ENCODE assay signal across 9 mouse cellular contexts in the genomic region with DNA sequence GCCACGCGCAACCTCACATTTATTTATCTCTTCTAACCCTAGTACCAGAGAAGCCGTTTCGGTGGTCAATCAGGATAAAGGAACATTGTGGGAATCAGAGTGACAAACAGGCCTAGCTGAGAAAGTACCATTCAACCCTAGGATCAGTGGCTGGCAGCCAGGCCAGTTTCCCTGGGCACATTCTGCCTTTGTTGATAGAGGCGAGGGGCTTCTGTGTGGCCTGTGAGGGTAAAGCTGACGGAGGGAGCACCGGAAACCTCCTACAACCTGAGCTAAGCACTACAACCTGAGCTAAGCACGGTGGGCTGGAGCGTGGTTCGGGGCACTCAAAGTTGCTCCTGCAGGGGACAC. TPM values are rescaled to one million over a fixed set of nuclear protein-coding genes. Genes with fewer than 3 reads are reported as not detected.
A peak's percentile ranks its signal among the peaks of the same experiment; 100 is the strongest.
DNase-seq lines count a peak whose midpoint lies in the region; ATAC-seq and TF ChIP-seq lines count a peak whose summit lies in the region.
"Had no signal": no experiment of that assay in that cellular context is flagged by ENCODE, and none has a peak within 500 bp of the region (broad histone marks: within the 10 kb centered on the region; RNA-seq: fewer than 3 reads in every experiment).

No protein-coding gene starts in this region.

- TF ChIP-seq POLR2A in lung, adult 2 months (IDR thresholded peaks at IDR 0.05; ENCODE audit: borderline replicate concordance, extremely low read depth, low read depth, low read length): no peak

- H3K9me3 ChIP-seq in heart, embryonic 13.5 days: no peaks in the 10 kb centered on the region
- no peaks in the 10 kb centered on the region for H3K9me3 ChIP-seq in forebrain, embryonic 13.5 days (replicated peaks)
- no peaks in the 10 kb centered on the region for H3K9me3 ChIP-seq in midbrain, embryonic 10.5 days (replicated peaks)

- peak overlapping the region; percentile 78 for H3K4me2 ChIP-seq in heart, embryonic 13.5 days
- peak overlapping the region; percentile 63 for H3K4me2 ChIP-seq in forebrain, embryonic 13.5 days

- no peak for DNase-seq in heart, postnatal 4 days
- peak; percentile 59 for DNase-seq in ZHBTc4 (ENCODE audit: low read depth, low spot score)
- peak; percentile 39 for DNase-seq in midbrain, embryonic 10.5 days (ENCODE audit: low spot score)
- no peak for DNase-seq in gastrocnemius, postnatal 25 days
- no peak for DNase-seq in thymus, postnatal 10 days (ENCODE audit: low spot score in 2 of 2)
- DNase-seq in lung, adult 2 months: no peak

- H3K27me3 ChIP-seq in heart, embryonic 13.5 days (replicated peaks): peaks cover 15% of the 10 kb centered on the region
- H3K27me3 ChIP-seq in forebrain, embryonic 13.5 days: no peaks in the 10 kb centered on the region
- H3K27me3 ChIP-seq in midbrain, embryonic 10.5 days (ENCODE audit: low read depth, poor library complexity, severe bottlenecking): no peaks in the 10 kb centered on the region

- peak overlapping the region; percentile 56 for H3K4me3 ChIP-seq in heart, embryonic 13.5 days
- peak overlapping the region; percentile 44 for H3K4me3 ChIP-seq in forebrain, embryonic 13.5 days
- H3K4me3 ChIP-seq in midbrain, embryonic 10.5 days: peak overlapping the region; percentile 56
- H3K4me3 ChIP-seq in lung, adult 2 months (replicated peaks; ENCODE audit: extremely low read depth, low read depth, low read length): no peak overlapping the region

- TF ChIP-seq CTCF in lung, adult 2 months (IDR thresholded peaks at IDR 0.05; ENCODE audit: insufficient read depth, low read length): no peak

- H3K27ac ChIP-seq in heart, embryonic 13.5 days (replicated peaks): no peak overlapping the region
- H3K27ac ChIP-seq in forebrain, embryonic 13.5 days: peak overlapping the region; percentile 19; the same call in 1 of the 2 replicates
- peak overlapping the region; percentile 82 for H3K27ac ChIP-seq in midbrain, embryonic 10.5 days (replicated peaks)

- peaks cover 11% of the 10 kb centered on the region for H3K4me1 ChIP-seq in heart, embryonic 13.5 days
- peaks cover 4% of the 10 kb centered on the region; the same call in 1 of the 2 replicates for H3K4me1 ChIP-seq in forebrain, embryonic 13.5 days
- H3K4me1 ChIP-seq in midbrain, embryonic 10.5 days: peaks cover 20% of the 10 kb centered on the region
- H3K4me1 ChIP-seq in lung, adult 2 months (ENCODE audit: control insufficient read depth, insufficient read depth, low read length): no peaks in the 10 kb centered on the region

- peak overlapping the region; percentile 67; the same call in 1 of the 2 replicates for H3K9ac ChIP-seq in heart, embryonic 13.5 days
- H3K9ac ChIP-seq in forebrain, embryonic 13.5 days: peak overlapping the region; percentile 53; the same call in 1 of the 2 replicates

- ATAC-seq in heart, embryonic 13.5 days (ENCODE audit: extremely low read depth, insufficient number of reproducible peaks, low FRiP score, low TSS enrichment): no peak
- peak; percentile 28 for ATAC-seq in forebrain, embryonic 13.5 days

- H3K36me3 ChIP-seq in heart, embryonic 13.5 days: no peaks in the 10 kb centered on the region
- H3K36me3 ChIP-seq in forebrain, embryonic 13.5 days (ENCODE audit: poor library complexity, severe bottlenecking): no peaks in the 10 kb centered on the region
- H3K36me3 ChIP-seq in midbrain, embryonic 10.5 days: no peaks in the 10 kb centered on the region

- 32% methylated on average over 10 of the region's 10 CpGs for WGBS in heart, embryonic 13.5 days
- 18% methylated on average over 10 of the region's 10 CpGs for WGBS in forebrain, embryonic 13.5 days
- WGBS in midbrain, embryonic 10.5 days: 29% methylated on average over 10 of the region's 10 CpGs
- WGBS in lung, adult 2 months: 41% methylated on average over 10 of the region's 10 CpGs

RNA-seq across cellular contexts. Expression of a gene that starts 37.1 kb away (rescaled TPM):
- polyA plus RNA-seq in heart, embryonic 13.5 days (2015; fragmentation: Nextera tagmentation; extraction: Ambion mirVana): 0.71 and 0.94 TPM in 2 replicates
- total RNA-seq in heart, postnatal 4 days (2021): under 1 TPM; 0.38 to 0.41 TPM
- 0.18 and 0.23 TPM in 2 replicates for polyA plus RNA-seq in forebrain, embryonic 13.5 days (2015; fragmentation: Nextera tagmentation; extraction: Ambion mirVana)
- polyA plus RNA-seq in midbrain, embryonic 10.5 days (2016; fragmentation: Nextera tagmentation; extraction: Ambion mirVana): 0.09 and 0.32 TPM in 2 replicates
- not detected for total RNA-seq in gastrocnemius, postnatal 25 days (2021)
- 0.09 and 0.28 TPM in 2 replicates for polyA plus RNA-seq in lung, adult 2 months (2012; rRNA removed)

RNA-seq across cellular contexts. Expression of a gene that starts 44.0 kb away (rescaled TPM):
- not detected in 2 replicates for polyA plus RNA-seq in heart, embryonic 13.5 days (2015; fragmentation: Nextera tagmentation; extraction: Ambion mirVana)
- total RNA-seq in heart, postnatal 4 days (2021): not detected
- not detected in 2 replicates for polyA plus RNA-seq in forebrain, embryonic 13.5 days (2015; fragmentation: Nextera tagmentation; extraction: Ambion mirVana)
- polyA plus RNA-seq in midbrain, embryonic 10.5 days (2016; fragmentation: Nextera tagmentation; extraction: Ambion mirVana): not detected in 2 replicates
- total RNA-seq in gastrocnemius, postnatal 25 days (2021): not detected
- polyA plus RNA-seq in lung, adult 2 months (2012; rRNA removed): not detected in 2 replicates
- polyA plus RNA-seq: C2C12 had no signal

Comparison
In these comparisons a context has a peak if more than half of its experiments do, and no peak if none do; other contexts are left out.
1. DNase-seq: peak in ZHBTc4 (single experiment) and midbrain, embryonic 10.5 days (single experiment); none in heart, postnatal 4 days (single experiment), gastrocnemius, postnatal 25 days (single experiment), thymus, postnatal 10 days (0 of 2) and lung, adult 2 months (single experiment).